8 mouse cellular contexts compared by ENCODE assay signal in the genomic region with DNA sequence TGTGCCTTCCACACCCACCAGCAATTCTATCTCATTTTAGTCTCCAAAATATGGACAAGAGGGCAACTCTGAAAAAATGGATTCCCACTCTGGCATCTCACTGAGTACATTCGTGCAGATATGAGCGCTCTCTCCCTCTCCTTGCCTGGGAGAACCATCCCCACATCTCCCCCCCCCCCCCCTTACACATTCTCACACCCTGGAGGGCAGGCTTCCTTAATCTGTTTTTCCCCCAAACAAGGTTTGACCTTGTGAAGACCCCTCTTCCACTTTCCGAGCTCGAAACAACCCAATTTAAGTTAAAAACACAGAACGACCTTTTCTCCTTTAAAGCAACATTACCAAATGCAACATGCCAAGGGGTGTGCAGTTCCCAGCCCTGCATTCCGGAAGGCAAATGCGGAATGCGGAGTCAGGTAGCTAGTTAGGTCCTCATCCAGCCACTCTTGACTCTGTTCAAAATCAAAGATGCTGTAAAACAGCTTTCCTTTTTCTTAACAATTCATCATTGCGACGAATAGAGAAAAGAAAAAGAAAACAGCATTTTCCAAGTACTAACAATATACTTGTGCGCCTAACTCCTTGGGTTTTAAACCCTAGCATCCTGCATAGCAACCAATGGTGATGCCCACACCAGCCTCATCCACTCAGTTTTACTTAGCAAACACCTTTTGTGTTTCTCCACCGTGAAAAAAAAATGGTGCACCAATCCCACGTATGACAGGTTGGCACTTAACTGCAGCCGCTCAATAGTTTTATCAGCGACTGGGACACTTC. TPM values are rescaled to one million over a fixed set of nuclear protein-coding genes. Genes with fewer than 3 reads are reported as not detected.
DNase-seq lines count a peak whose midpoint lies in the region; ATAC-seq and TF ChIP-seq lines count a peak whose summit lies in the region.

No protein-coding gene starts in this region.

- H3K4me2 ChIP-seq in neural tube, embryonic 11.5 days (ENCODE audit: low read depth), result peak overlapping the region; percentile 56
- peak overlapping the region; percentile 61 for H3K4me2 ChIP-seq in intestine, postnatal 0 days (replicated peaks; ENCODE audit: low read depth)
- peak overlapping the region; percentile 83 for H3K4me2 ChIP-seq in stomach, embryonic 15.5 days

- peak; percentile 22 for DNase-seq in cerebellum, adult 11 months
- DNase-seq in cerebellum, postnatal 4 days (ENCODE audit: low spot score in 2 of 2), result no peak
- DNase-seq in neural tube, embryonic 11.5 days (ENCODE audit: low spot score), result no peak
- no peak for DNase-seq in neural tube, embryonic 10.5 days (ENCODE audit: extremely low spot score, low spot score)
- no peak for DNase-seq in gastrocnemius, postnatal 36 days

- no peak for ATAC-seq in neural tube, embryonic 11.5 days (ENCODE audit: insufficient read depth, low FRiP score, low TSS enrichment)
- ATAC-seq in intestine, postnatal 0 days, result no peak
- no peak for ATAC-seq in stomach, embryonic 15.5 days (ENCODE audit: insufficient read depth, low FRiP score, low read depth)
- ATAC-seq in erythroblast, adult 5-6 weeks (replicated peaks; ENCODE audit: low FRiP score, poor library complexity, severe bottlenecking), result no peak

- TF ChIP-seq CTCF in intestine, postnatal 0 days (IDR thresholded peaks at IDR 0.05; ENCODE audit: low read depth), result no peak

- H3K9me3 ChIP-seq in neural tube, embryonic 11.5 days (ENCODE audit: control insufficient read depth, low read length), result no peaks in the 10 kb centered on the region
- no peaks in the 10 kb centered on the region for H3K9me3 ChIP-seq in intestine, postnatal 0 days (ENCODE audit: control insufficient read depth)
- no peaks in the 10 kb centered on the region for H3K9me3 ChIP-seq in stomach, embryonic 15.5 days

- H3K4me3 ChIP-seq in neural tube, embryonic 11.5 days (ENCODE audit: low read depth, low read length), result peak overlapping the region; percentile 21
- H3K4me3 ChIP-seq in intestine, postnatal 0 days (ENCODE audit: low read depth, low read length), result no peak overlapping the region
- peak overlapping the region; percentile 35 for H3K4me3 ChIP-seq in stomach, embryonic 15.5 days (replicated peaks)

- no peak overlapping the region for H3K27ac ChIP-seq in neural tube, embryonic 11.5 days (ENCODE audit: low read depth, low read length)
- no peak overlapping the region for H3K27ac ChIP-seq in intestine, postnatal 0 days (ENCODE audit: low read depth, low read length)
- H3K27ac ChIP-seq in stomach, embryonic 15.5 days, result no peak overlapping the region

- H3K27me3 ChIP-seq in neural tube, embryonic 11.5 days (ENCODE audit: control insufficient read depth, insufficient read depth, low read length), result 0 out of 2 replicates have a peak, but pooled peaks cover 5% of the 10 kb centered on the region
- peaks cover 41% of the 10 kb centered on the region for H3K27me3 ChIP-seq in intestine, postnatal 0 days (replicated peaks; ENCODE audit: control insufficient read depth, insufficient read depth, low read length)
- peaks cover 14% of the 10 kb centered on the region; the same call in 1 of the 2 replicates for H3K27me3 ChIP-seq in stomach, embryonic 15.5 days (replicated peaks)

- no peak overlapping the region for H3K9ac ChIP-seq in neural tube, embryonic 11.5 days (ENCODE audit: low read length)
- H3K9ac ChIP-seq in intestine, postnatal 0 days (ENCODE audit: low read depth, low read length), result no peak overlapping the region
- H3K9ac ChIP-seq in stomach, embryonic 15.5 days, result no peak overlapping the region

- WGBS in neural tube, embryonic 11.5 days, result 10% methylated on average over 15 of the region's 15 CpGs
- WGBS in intestine, postnatal 0 days, result 8% methylated on average over 15 of the region's 15 CpGs
- 8% methylated on average over 15 of the region's 15 CpGs for WGBS in stomach, embryonic 15.5 days

- H3K4me1 ChIP-seq in neural tube, embryonic 11.5 days (ENCODE audit: control insufficient read depth, insufficient read depth, low read length), result peaks cover 2% of the 10 kb centered on the region; the same call in 1 of the 2 replicates
- no peaks in the 10 kb centered on the region for H3K4me1 ChIP-seq in intestine, postnatal 0 days (replicated peaks; ENCODE audit: control insufficient read depth, insufficient read depth, low read length)
- H3K4me1 ChIP-seq in stomach, embryonic 15.5 days, result peaks cover 13% of the 10 kb centered on the region

- intact Hi-C loops in gastrocnemius, postnatal 36 days (cut with DNase I), result no loop called here

- H3K36me3 ChIP-seq in neural tube, embryonic 11.5 days (ENCODE audit: control insufficient read depth, insufficient read depth, low read length), result no peaks in the 10 kb centered on the region
- no peaks in the 10 kb centered on the region for H3K36me3 ChIP-seq in intestine, postnatal 0 days (ENCODE audit: control insufficient read depth, insufficient read depth)
- no peaks in the 10 kb centered on the region for H3K36me3 ChIP-seq in stomach, embryonic 15.5 days

RNA-seq across cellular contexts. Expression of a gene that starts 1.0 kb away (rescaled TPM):
- 4.5 and 5.0 TPM in 2 replicates for polyA plus RNA-seq in neural tube, embryonic 11.5 days (2014; fragmentation: Nextera tagmentation; extraction: Ambion mirVana)
- 0.17 and 0.39 TPM in 2 replicates for polyA plus RNA-seq in intestine, postnatal 0 days (2015; fragmentation: Nextera tagmentation; extraction: Ambion mirVana)
- 0.88 and 0.92 TPM in 2 replicates for polyA plus RNA-seq in stomach, embryonic 15.5 days (2015; fragmentation: Nextera tagmentation; extraction: Ambion mirVana)
- not detected in 2 replicates for total RNA-seq in erythroblast, adult 5-6 weeks (2015; ENCODE audit: low replicate concordance)
- 0.42 TPM in 1 of 2 replicates, not detected in the other for total RNA-seq in erythroblast, adult 5-6 weeks (2017; ENCODE audit: low replicate concordance)
- total RNA-seq in gastrocnemius, postnatal 36 days (2021), result not detected

RNA-seq across cellular contexts. Expression of a gene that starts 20.4 kb away (rescaled TPM):
- 0.37 and 0.59 TPM in 2 replicates for polyA plus RNA-seq in neural tube, embryonic 11.5 days (2014; fragmentation: Nextera tagmentation; extraction: Ambion mirVana)
- polyA plus RNA-seq in intestine, postnatal 0 days (2015; fragmentation: Nextera tagmentation; extraction: Ambion mirVana), result 0.04 and 0.08 TPM in 2 replicates
- polyA plus RNA-seq in stomach, embryonic 15.5 days (2015; fragmentation: Nextera tagmentation; extraction: Ambion mirVana), result 0.26 and 0.34 TPM in 2 replicates
- not detected in 2 replicates for total RNA-seq in erythroblast, adult 5-6 weeks (2015; ENCODE audit: low replicate concordance)
- total RNA-seq in erythroblast, adult 5-6 weeks (2017; ENCODE audit: low replicate concordance), result 0.56 TPM in 1 of 2 replicates, not detected in the other
- total RNA-seq in gastrocnemius, postnatal 36 days (2021), result not detected
